Mouse (Mus musculus): ENCODE measurements around the gene Mrps7. TPM values are rescaled to one million over a fixed set of nuclear protein-coding genes. Genes with fewer than 3 reads are reported as not detected.

Mrps7 gene
- polyA plus RNA-seq, 1 experiment from 2014 or later = 95.3 TPM

GRCm38 (mm10) chr11:115584376-115585073 is 19.2 kb upstream of the Mrps7 start:
- Histone ChIP-seq H3K27me3 (ENCODE audit: control insufficient read depth, insufficient read depth, low read length) (no peaks in the 10 kb centered on the region), H3K4me2 (ENCODE audit: low read depth, low read length, severe bottlenecking) (no peak overlapping the region), H3K9me3 (ENCODE audit: control insufficient read depth, low read length) (no peaks in the 10 kb centered on the region), H3K4me3 (ENCODE audit: low read depth, low read length) (no peak overlapping the region), H3K4me1 (replicated peaks; ENCODE audit: control insufficient read depth, insufficient read depth, low read length) (no peaks in the 10 kb centered on the region), H3K27ac (ENCODE audit: low read depth, low read length) (no peak overlapping the region), H3K36me3 (ENCODE audit: control insufficient read depth, insufficient read depth, low read length) (peaks cover 27% of the 10 kb centered on the region), H3K9ac (ENCODE audit: low read length) (no peak overlapping the region)
- ATAC-seq (replicated peaks; ENCODE audit: low FRiP score) (no peak), DNase-seq (ENCODE audit: low spot score) (no peak)
- 88% methylated on average over 10 of the region's 10 CpGs for WGBS

GRCm38 (mm10) chr11:115585573-115586100 is 18.1 kb upstream of the Mrps7 start:
- WGBS = 90% methylated on average over 7 of the region's 7 CpGs
- no peak overlapping the region for H3K9ac ChIP-seq (ENCODE audit: low read length)

DNA sequence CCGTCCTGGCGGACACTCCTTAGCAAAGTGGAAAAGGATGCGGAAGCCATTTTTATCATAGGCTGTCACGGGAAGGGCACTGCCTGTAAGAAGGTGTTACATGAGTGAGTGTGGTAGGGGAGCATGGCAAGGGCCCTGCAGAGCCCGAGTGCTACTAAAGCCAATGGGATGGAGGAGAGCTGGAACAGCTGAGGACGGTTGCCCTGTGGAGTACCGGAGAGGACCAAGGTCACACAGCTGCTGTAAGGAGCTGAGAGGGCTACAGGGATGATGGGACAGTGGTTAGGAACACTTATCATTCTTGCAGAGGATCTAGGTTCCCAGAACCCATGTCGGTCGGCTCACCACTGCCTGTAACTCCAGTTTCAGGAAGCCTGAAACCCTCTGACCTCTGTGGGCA is 17.3 kb upstream of the Mrps7 start:
- ATAC-seq (replicated peaks; ENCODE audit: low FRiP score) (no peak), DNase-seq (ENCODE audit: low spot score) (no peak)
- no peak overlapping the region for H3K4me2 ChIP-seq (ENCODE audit: low read depth, low read length, severe bottlenecking)
- 96% methylated on average over 9 of the region's 9 CpGs for WGBS
- H3K36me3 ChIP-seq (ENCODE audit: control insufficient read depth, insufficient read depth, low read length) = peaks cover 35% of the 10 kb centered on the region
- H3K9me3 ChIP-seq (ENCODE audit: control insufficient read depth, low read length) = no peaks in the 10 kb centered on the region
- H3K9ac ChIP-seq (ENCODE audit: low read length) = no peak overlapping the region
- H3K27me3 ChIP-seq (ENCODE audit: control insufficient read depth, insufficient read depth, low read length) = no peaks in the 10 kb centered on the region
- H3K4me3 ChIP-seq (ENCODE audit: low read depth, low read length) = no peak overlapping the region
- no peak overlapping the region for H3K27ac ChIP-seq (ENCODE audit: low read depth, low read length)
- H3K4me1 ChIP-seq (replicated peaks; ENCODE audit: control insufficient read depth, insufficient read depth, low read length) = no peaks in the 10 kb centered on the region

More at GRCm38 (mm10) chr11:115585573-115586100, 18.1 kb upstream of the Mrps7 start:
- no peak for ATAC-seq (replicated peaks; ENCODE audit: low FRiP score)
- H3K9me3 ChIP-seq (ENCODE audit: control insufficient read depth, low read length) = no peaks in the 10 kb centered on the region
- no peak overlapping the region for H3K4me3 ChIP-seq (ENCODE audit: low read depth, low read length)
- peaks cover 34% of the 10 kb centered on the region for H3K36me3 ChIP-seq (ENCODE audit: control insufficient read depth, insufficient read depth, low read length)
- H3K4me1 ChIP-seq (replicated peaks; ENCODE audit: control insufficient read depth, insufficient read depth, low read length) = no peaks in the 10 kb centered on the region
- no peak overlapping the region for H3K4me2 ChIP-seq (ENCODE audit: low read depth, low read length, severe bottlenecking)
- H3K27ac ChIP-seq (ENCODE audit: low read depth, low read length) = no peak overlapping the region
- no peak for DNase-seq (ENCODE audit: low spot score)
- no peaks in the 10 kb centered on the region for H3K27me3 ChIP-seq (ENCODE audit: control insufficient read depth, insufficient read depth, low read length)

- H3K4me3 ChIP-seq (ENCODE audit: low read depth, low read length) = no peak overlapping the region
- H3K27ac ChIP-seq (ENCODE audit: low read depth, low read length) = no peak overlapping the region
- peaks cover 38% of the 10 kb centered on the region for H3K36me3 ChIP-seq (ENCODE audit: control insufficient read depth, insufficient read depth, low read length)
- H3K4me1 ChIP-seq (replicated peaks; ENCODE audit: control insufficient read depth, insufficient read depth, low read length) = no peaks in the 10 kb centered on the region
- H3K9me3 ChIP-seq (ENCODE audit: control insufficient read depth, low read length) = no peaks in the 10 kb centered on the region
- DNase-seq (ENCODE audit: low spot score) (no peak), ATAC-seq (replicated peaks; ENCODE audit: low FRiP score) (no peak)
- 87% methylated on average over 9 of the region's 9 CpGs for WGBS
- no peaks in the 10 kb centered on the region for H3K27me3 ChIP-seq (ENCODE audit: control insufficient read depth, insufficient read depth, low read length)
- no peak overlapping the region for H3K4me2 ChIP-seq (ENCODE audit: low read depth, low read length, severe bottlenecking)
- H3K9ac ChIP-seq (ENCODE audit: low read length) = no peak overlapping the region
These were observed 15.7 kb upstream of the Mrps7 start for GRCm38 (mm10) chr11:115587984-115588383.

DNA sequence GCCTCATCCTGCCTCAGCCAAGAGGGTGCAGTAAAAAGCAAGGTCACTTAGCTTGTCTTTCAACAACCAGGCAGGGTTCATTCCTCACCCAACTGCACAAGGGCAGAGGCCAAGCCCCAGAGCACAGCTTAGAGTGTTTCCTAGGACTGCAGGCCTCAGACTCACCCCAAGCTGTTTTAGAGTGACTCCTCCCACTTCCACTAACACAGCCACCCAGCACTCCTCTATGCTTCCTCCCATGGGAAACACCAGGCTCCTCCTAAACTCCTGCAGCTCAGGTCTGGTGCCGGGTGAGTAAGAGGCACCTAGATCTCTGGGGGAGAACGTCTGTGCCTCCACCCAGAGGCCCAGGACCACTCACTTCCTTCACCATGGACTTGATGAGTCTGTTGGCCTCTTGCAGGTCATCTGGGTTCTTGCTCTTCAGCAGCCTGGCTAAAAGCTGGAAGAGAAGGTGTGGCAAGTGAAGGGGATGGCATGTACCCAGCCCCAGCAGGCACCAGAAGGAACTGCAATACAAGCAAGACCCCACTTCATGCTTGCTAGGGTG is 13.1 kb upstream of the Mrps7 start:
- H3K4me1 ChIP-seq (replicated peaks; ENCODE audit: control insufficient read depth, insufficient read depth, low read length) = no peaks in the 10 kb centered on the region
- WGBS = 95% methylated on average over 2 of the region's 2 CpGs

GRCm38 (mm10) chr11:115595209-115595608 is 8.5 kb upstream of the Mrps7 start:
- ATAC-seq (replicated peaks; ENCODE audit: low FRiP score) (no peak), DNase-seq (ENCODE audit: low spot score) (no peak)
- 98% methylated on average over 3 of the region's 3 CpGs for WGBS
- H3K36me3 ChIP-seq (ENCODE audit: control insufficient read depth, insufficient read depth, low read length) = peaks cover 16% of the 10 kb centered on the region
- H3K4me1 ChIP-seq (replicated peaks; ENCODE audit: control insufficient read depth, insufficient read depth, low read length) = no peaks in the 10 kb centered on the region
- no peak overlapping the region for H3K9ac ChIP-seq (ENCODE audit: low read length)
- H3K4me2 ChIP-seq (ENCODE audit: low read depth, low read length, severe bottlenecking) = no peak overlapping the region
- no peak overlapping the region for H3K4me3 ChIP-seq (ENCODE audit: low read depth, low read length)
- no peaks in the 10 kb centered on the region for H3K27me3 ChIP-seq (ENCODE audit: control insufficient read depth, insufficient read depth, low read length)
- no peak overlapping the region for H3K27ac ChIP-seq (ENCODE audit: low read depth, low read length)
- H3K9me3 ChIP-seq (ENCODE audit: control insufficient read depth, low read length) = no peaks in the 10 kb centered on the region

More for the DNA sequence above, 13.1 kb upstream of the Mrps7 start:
- DNase-seq (ENCODE audit: low spot score) = no peak
- peaks cover 37% of the 10 kb centered on the region for H3K36me3 ChIP-seq (ENCODE audit: control insufficient read depth, insufficient read depth, low read length)
- no peaks in the 10 kb centered on the region for H3K27me3 ChIP-seq (ENCODE audit: control insufficient read depth, insufficient read depth, low read length)
- H3K27ac ChIP-seq (ENCODE audit: low read depth, low read length) = no peak overlapping the region
- no peak for ATAC-seq (replicated peaks; ENCODE audit: low FRiP score)
- no peak overlapping the region for H3K4me2 ChIP-seq (ENCODE audit: low read depth, low read length, severe bottlenecking)
- no peaks in the 10 kb centered on the region for H3K9me3 ChIP-seq (ENCODE audit: control insufficient read depth, low read length)
- no peak overlapping the region for H3K9ac ChIP-seq (ENCODE audit: low read length)
- H3K4me3 ChIP-seq (ENCODE audit: low read depth, low read length) = no peak overlapping the region

GRCm38 (mm10) chr11:115598309-115598708 is 5.4 kb upstream of the Mrps7 start:
- H3K36me3 ChIP-seq (ENCODE audit: control insufficient read depth, insufficient read depth, low read length) = peaks cover 6% of the 10 kb centered on the region
- no peaks in the 10 kb centered on the region for H3K27me3 ChIP-seq (ENCODE audit: control insufficient read depth, insufficient read depth, low read length)
- peaks cover 7% of the 10 kb centered on the region for H3K4me1 ChIP-seq (replicated peaks; ENCODE audit: control insufficient read depth, insufficient read depth, low read length)
- no peaks in the 10 kb centered on the region for H3K9me3 ChIP-seq (ENCODE audit: control insufficient read depth, low read length)
- 95% methylated on average over 4 of the region's 4 CpGs for WGBS
- ATAC-seq (replicated peaks; ENCODE audit: low FRiP score) (no peak), DNase-seq (ENCODE audit: low spot score) (no peak)
- no peak overlapping the region for H3K4me3 ChIP-seq (ENCODE audit: low read depth, low read length)
- H3K4me2 ChIP-seq (ENCODE audit: low read depth, low read length, severe bottlenecking) = no peak overlapping the region
- H3K27ac ChIP-seq (ENCODE audit: low read depth, low read length) = no peak overlapping the region
- H3K9ac ChIP-seq (ENCODE audit: low read length) = no peak overlapping the region

GRCm38 (mm10) chr11:115599722-115600121 is 4.0 kb upstream of the Mrps7 start:
- 96% methylated on average over 7 of the region's 7 CpGs for WGBS
- Histone ChIP-seq H3K4me1 (replicated peaks; ENCODE audit: control insufficient read depth, insufficient read depth, low read length) (peaks cover 9% of the 10 kb centered on the region), H3K36me3 (ENCODE audit: control insufficient read depth, insufficient read depth, low read length) (no peaks in the 10 kb centered on the region; the same call in 1 of the 2 replicates), H3K4me2 (ENCODE audit: low read depth, low read length, severe bottlenecking) (no peak overlapping the region), H3K9ac (ENCODE audit: low read length) (no peak overlapping the region), H3K4me3 (ENCODE audit: low read depth, low read length) (no peak overlapping the region), H3K9me3 (ENCODE audit: control insufficient read depth, low read length) (no peaks in the 10 kb centered on the region), H3K27me3 (ENCODE audit: control insufficient read depth, insufficient read depth, low read length) (no peaks in the 10 kb centered on the region), H3K27ac (ENCODE audit: low read depth, low read length) (no peak overlapping the region)
- no peak for DNase-seq (ENCODE audit: low spot score)
- ATAC-seq (replicated peaks; ENCODE audit: low FRiP score) = no peak
